Mouse (Mus musculus): ENCODE measurements around the gene St8sia4. TPM values are rescaled to one million over a fixed set of nuclear protein-coding genes. Genes with fewer than 3 reads are reported as not detected.

St8sia4 gene
- total RNA-seq (2021) = 10 to 100 TPM; 10.5 to 11.4 TPM
- long read RNA-seq, experiment 1, full-length matches to known transcripts = 6 of 7 reads
- long read RNA-seq, experiment 1, partial matches to known transcripts = 1 of 7 reads
- long read RNA-seq, experiment 1, other reads (novel, unspliced or antisense) = 0 of 7 reads
- long read RNA-seq, experiment 2, full-length matches to known transcripts = 5 of 6 reads
- long read RNA-seq, experiment 2, partial matches to known transcripts = 0 of 6 reads
- long read RNA-seq, experiment 2, other reads (novel, unspliced or antisense) = 1 of 6 reads

GRCm38 (mm10) chr1:95667435-95668252 is at the start of gene St8sia4:
Gene St8sia4, minus strand, starts transcription at chr1:95667571.
- intact Hi-C loops (cut with DNase I) = loop anchor here (5.0 kb wide), 1 partner anchor 355 kb away; the partner anchor contains the start of gene Fam174a
- DNase-seq (ENCODE audit: low spot score in 2 of 2) = peak; percentile 87 to 88

DNA sequence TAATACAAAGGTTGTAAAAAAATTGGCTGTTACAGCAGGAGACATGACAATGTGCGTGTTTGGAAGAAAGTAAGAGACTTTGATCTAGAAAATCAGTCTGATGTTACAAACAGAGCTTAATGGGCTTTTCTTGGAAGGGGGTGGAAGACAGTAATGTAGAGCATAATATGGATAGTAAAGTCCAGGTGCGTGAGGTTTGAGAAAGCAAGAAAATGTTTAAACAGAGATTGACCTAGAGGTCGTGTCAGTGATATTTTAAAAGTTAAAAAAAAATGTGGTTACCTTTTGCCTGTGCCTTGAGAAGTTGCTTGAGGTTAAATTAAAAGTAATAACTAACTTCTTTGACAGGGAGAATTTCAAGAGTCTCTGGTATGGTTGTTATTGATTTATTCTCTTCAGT is 41.8 kb upstream of the St8sia4 start:
- DNase-seq (ENCODE audit: low spot score in 2 of 2) = no peak
- intact Hi-C loops (cut with DNase I) = no loop called here

- intact Hi-C loops (cut with DNase I) = no loop called here
- DNase-seq (ENCODE audit: low spot score in 2 of 2) = no peak
These were observed 32.5 kb upstream of the St8sia4 start for GRCm38 (mm10) chr1:95699903-95700302.

DNA sequence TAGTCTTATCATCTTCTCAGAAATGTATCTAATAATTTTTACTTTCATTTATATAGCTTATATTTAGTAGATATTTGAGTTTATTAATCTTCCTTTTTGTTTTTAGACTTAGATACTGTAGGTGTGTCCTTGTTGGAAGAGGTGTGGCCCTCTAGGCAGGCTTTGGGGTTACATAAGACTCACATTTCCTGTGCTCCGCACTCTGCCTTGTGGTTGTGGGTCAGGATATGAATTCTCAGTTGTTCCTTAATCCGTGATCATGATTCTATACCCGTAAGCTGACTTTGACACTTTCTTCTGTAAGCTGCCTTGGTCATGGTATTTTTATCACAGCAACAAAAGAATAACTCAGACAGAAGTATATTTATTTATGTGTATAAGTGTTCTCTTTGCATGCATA is 6.7 kb upstream of the St8sia4 start:
- no peak for DNase-seq (ENCODE audit: low spot score in 2 of 2)
- intact Hi-C loops (cut with DNase I) = no loop called here

- intact Hi-C loops (cut with DNase I) = loop anchor here (5.0 kb wide), 1 partner anchor 356 kb away; the partner anchor contains the start of gene Fam174a
These were observed 958 bp upstream of the St8sia4 start for GRCm38 (mm10) chr1:95668253-95668805.

GRCm38 (mm10) chr1:95666541-95667320 is 640 bp downstream of the St8sia4 start:
- intact Hi-C loops (cut with DNase I) = loop anchor here (5.0 kb wide), 1 partner anchor 354 kb away; the partner anchor contains the start of gene Fam174a
- DNase-seq (ENCODE audit: low spot score in 2 of 2) = peak in 1 of 2 experiments; percentile 3

More at GRCm38 (mm10) chr1:95668253-95668805, 958 bp upstream of the St8sia4 start:
- peak in 1 of 2 experiments; percentile 2 for DNase-seq (ENCODE audit: low spot score in 2 of 2)

DNA sequence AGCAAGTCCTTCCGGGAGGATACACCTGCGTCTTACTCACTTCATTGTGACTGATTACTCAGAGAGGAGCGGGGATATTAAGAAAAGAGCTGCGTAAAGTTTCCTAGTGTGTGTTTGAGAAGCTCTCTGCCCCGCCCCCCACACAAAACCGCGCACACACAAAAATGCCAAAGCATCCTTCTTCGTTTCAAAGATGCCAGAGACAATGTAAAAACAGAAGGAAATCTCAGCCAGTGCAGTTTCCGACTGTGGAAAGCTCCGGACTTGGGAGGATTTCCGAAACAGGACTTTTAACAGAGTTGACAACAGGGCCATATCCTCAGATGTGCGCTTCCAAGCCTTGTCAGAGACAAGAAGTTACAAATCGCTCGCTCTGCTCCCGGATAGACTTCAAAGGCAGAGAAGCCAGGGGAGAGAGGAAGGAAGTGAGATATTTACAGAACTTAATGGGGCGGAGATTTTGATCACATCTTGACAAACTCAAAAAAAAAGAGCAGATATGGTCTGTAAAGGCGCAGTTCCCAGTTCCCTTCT is 1.4 kb downstream of the St8sia4 start:
- peak in 1 of 2 experiments; percentile 4 for DNase-seq (ENCODE audit: low spot score in 2 of 2)

DNA sequence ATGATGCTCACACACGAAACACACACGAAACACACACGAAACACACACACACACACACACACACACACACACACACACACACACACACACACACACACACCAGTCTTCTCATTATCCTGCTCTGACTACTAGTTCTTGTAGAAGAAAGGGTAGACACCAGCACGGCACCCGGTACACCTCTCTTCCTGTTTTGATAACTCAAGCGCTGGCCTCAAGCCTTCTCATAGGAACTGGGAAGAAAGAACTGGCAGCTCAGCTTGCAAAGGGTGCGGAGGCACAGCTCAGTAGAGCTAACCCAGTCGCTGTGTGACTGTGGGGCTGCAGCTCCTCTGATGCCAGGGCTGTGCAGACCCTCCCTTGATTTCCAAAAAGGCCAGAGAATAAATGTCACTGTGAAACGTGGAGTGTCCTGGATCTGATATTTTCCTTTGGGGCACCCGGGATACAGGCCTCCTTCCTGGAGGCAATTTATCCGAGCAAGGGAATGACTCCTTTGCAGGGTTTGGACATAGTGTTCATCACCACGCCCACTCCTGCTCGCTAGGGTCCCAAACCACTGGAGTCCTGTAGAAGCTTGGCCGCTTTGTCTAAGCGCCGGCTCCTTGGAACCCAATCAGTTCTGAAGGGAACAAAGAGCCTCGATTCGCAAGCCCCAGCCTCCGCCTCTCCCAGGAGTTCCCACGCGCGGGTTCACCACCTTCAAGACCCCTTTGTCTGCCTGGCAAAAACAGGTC is 2.2 kb downstream of the St8sia4 start:
- intact Hi-C loops (cut with DNase I) = loop anchor here (5.0 kb wide), 1 partner anchor 353 kb away; the partner anchor contains the start of gene Fam174a
- DNase-seq (ENCODE audit: low spot score in 2 of 2) = peak; percentile 8 to 9

More for the DNA sequence above, 1.4 kb downstream of the St8sia4 start:
- intact Hi-C loops (cut with DNase I) = loop anchor here (5.0 kb wide), 1 partner anchor 354 kb away; the partner anchor contains the start of gene Fam174a

DNA sequence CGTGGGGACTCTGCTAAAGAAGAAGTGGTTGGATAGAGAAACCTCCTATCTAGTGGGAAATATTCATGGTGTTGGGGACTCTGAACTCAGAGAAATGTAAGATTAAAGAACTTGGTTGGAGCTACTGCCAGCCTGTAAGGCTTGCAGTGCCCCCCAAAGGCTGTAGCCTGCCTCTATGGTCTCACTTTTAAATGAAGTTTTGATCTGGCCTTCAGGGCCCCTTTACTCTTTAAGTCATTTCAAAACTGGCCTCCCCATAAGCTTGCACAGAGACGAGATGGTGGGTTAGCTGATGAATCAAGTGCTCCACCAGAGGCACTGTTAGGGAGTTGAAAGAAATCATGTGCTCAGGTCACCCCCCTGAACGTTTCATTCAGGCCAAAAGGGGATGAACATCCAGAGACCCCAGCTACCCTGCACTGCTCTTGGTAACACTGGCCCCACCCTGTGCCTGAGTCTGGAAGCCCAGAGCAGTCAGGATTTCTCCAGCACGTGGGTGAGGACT is 3.0 kb downstream of the St8sia4 start:
- intact Hi-C loops (cut with DNase I) = no loop called here
- DNase-seq (ENCODE audit: low spot score in 2 of 2) = peak in 1 of 2 experiments; percentile 4

DNA sequence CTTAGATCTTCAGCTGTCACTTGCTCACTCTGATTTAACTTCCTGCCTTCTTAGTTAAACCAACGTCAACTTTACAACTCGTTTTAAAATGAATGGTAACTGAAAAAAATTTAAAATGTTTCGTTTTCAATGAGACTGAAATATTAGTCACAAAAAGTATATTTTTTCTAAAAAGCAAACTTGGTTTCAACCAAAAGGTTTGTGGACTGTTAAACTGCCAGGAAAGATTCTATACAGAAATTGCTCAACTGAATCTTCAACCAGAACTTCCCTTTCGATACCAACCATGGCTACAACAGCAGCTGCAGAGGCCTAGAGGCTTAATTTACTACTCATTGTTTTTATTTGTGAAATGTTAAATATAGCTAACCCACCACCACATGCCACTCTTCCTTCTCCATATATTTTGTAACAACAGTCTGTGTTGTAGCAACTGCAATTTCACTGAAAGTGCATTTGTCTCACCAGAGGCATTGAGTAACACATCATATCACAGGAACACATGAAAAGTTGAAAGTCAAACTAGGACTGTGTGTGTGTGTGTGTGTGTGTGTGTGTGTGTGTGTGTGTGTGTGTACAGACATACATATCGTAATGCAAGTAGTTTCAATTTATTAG is 10.2 kb downstream of the St8sia4 start:
- intact Hi-C loops (cut with DNase I) = no loop called here
- DNase-seq (ENCODE audit: low spot score in 2 of 2) = no peak

GRCm38 (mm10) chr1:95655564-95655963 is 11.8 kb downstream of the St8sia4 start:
- no peak for DNase-seq (ENCODE audit: low spot score in 2 of 2)
- intact Hi-C loops (cut with DNase I) = no loop called here

- no peak for DNase-seq (ENCODE audit: low spot score in 2 of 2)
- intact Hi-C loops (cut with DNase I) = no loop called here
These were observed 13.9 kb downstream of the St8sia4 start for GRCm38 (mm10) chr1:95653445-95653844.

GRCm38 (mm10) chr1:95644292-95644691 is 23.1 kb downstream of the St8sia4 start:
- DNase-seq (ENCODE audit: low spot score in 2 of 2) = no peak
- intact Hi-C loops (cut with DNase I) = no loop called here

DNA sequence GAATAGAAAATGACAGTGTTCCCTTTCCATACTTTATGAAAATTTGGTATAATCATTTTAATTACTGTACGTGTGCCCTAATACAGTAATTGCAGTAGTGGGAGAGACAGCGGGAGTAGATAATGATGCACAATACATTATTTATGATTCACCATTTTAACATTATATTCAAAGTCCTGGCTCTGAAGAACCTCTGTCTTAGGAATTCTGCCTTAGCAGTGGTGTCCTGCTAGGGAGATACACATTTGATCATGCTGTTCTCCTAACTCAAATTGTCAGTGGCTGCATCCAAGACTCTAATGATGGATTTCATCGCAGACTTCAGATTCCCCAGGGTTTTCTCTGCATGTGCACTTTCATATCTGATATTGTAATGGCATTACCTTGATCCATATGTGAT is 28.4 kb downstream of the St8sia4 start:
- no peak for DNase-seq (ENCODE audit: low spot score in 2 of 2)
- intact Hi-C loops (cut with DNase I) = no loop called here

GRCm38 (mm10) chr1:95624376-95624775 is 43.0 kb downstream of the St8sia4 start:
- intact Hi-C loops (cut with DNase I) = no loop called here
- no peak for DNase-seq (ENCODE audit: low spot score in 2 of 2)

- intact Hi-C loops (cut with DNase I) = no loop called here
- no peak for DNase-seq (ENCODE audit: low spot score in 2 of 2)
These were observed 48.7 kb downstream of the St8sia4 start for GRCm38 (mm10) chr1:95618647-95619046.

- intact Hi-C loops (cut with DNase I) = no loop called here
These were observed 49.2 kb downstream of the St8sia4 start for GRCm38 (mm10) chr1:95618125-95618524.

GRCm38 (mm10) chr1:95610017-95610416 is 57.4 kb downstream of the St8sia4 start:
- DNase-seq (ENCODE audit: low spot score in 2 of 2) = no peak
- intact Hi-C loops (cut with DNase I) = no loop called here

More at GRCm38 (mm10) chr1:95618125-95618524, 49.2 kb downstream of the St8sia4 start:
- DNase-seq (ENCODE audit: low spot score in 2 of 2) = no peak
